Mouse (Mus musculus) adrenal gland, adult 2 months (tissue): Measurements from ENCODE around the gene Pdss2. TPM values are rescaled to one million over a fixed set of nuclear protein-coding genes. Genes with fewer than 3 reads are reported as not detected.

Source experiments
- DNase-seq: peaks from one replicate; pipeline ENCODE4 v3.0.0; 2021
- polyA plus RNA-seq: library from polyadenylated mRNA; depleted of rRNA; stranded (reverse); fragments of >200 nt; gene quantifications from 2 replicates; pipeline ENCODE4 v1.2.3, GENCODE M21; 2012
- total RNA-seq, 2 experiments: library from RNA; stranded (reverse); gene quantifications; 2 replicates each; pipeline ENCODE4 v1.2.3; 2021

Gene Pdss2
- total and polyA plus RNA-seq, 3 experiments, result 18.9 to 26.7 (median 19.9) TPM

DNA sequence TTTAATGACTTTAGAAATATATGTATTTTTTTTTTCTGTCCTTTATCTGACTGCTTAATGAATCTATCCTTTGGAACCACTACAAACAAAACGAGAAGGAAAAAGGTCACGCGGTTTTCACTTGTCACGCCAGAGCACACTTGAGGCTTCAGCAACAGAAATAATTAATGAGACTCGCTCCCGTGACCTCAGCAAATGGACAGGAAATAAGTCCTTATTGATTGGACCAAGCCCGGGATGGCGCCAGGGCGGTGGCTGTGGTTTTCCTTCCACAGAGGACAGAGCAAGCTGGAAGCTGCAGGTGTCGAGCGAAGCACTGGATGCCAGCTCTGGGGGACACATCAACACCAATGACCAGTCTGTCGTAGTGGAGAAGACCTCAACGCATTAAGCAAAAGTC lies 218.8 kb downstream of the Pdss2 start:
- no peak for DNase-seq

DNA sequence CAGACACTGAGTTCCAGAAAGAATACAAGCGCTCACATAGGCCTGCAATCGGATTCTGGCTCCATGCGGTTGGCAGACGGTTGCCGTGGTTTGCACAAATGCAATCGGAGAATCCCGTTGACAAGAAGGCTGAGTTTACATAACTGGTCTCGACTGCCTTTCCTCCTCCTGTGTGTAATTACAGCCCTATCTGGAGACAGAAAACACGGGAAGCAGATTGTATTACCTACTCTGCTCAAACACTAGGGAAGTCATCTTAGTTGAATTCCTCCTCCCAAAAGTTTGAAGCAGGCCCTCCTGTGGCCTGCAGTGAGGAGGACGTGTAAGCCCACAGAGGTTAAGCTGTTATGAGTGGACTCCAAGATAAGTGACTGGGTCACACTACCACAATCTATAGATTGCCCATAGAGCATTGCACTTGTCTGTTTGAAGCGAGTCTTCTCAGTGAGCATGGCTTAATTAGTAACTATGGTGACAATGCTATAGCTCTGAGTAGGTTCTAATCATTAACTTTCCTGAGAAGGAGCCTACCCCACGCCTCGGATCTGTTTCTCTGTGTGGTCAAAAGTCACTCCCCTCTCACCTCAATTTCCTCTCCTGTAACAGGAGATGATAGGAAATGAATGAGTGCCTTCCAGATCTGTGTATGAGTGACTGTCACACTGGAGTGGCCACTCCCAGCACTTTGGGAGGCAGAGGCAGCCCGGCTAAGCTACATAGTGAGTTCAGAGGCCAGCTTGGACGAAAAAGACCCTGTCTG lies 219.9 kb downstream of the Pdss2 start:
- DNase-seq, result no peak

DNA sequence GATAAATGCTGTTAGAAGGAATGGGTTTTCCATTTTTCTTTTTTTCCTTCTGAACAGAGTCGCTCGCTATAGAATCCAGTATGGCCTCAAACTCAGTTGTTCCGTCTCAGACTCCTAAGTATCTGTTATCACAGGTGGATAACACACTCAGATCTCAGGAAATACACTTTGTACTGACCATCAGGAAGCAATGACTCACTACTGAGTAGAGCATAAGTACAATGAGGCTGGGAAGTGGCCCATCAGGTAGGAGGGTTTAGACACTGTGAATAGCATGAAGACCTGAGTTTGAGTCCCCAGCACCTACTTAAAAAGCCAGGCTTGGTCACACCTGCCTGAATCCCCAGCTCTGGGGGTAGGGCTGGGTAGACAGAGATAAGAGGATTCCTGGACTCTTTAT lies 227.4 kb downstream of the Pdss2 start:
- DNase-seq, result no peak

DNA sequence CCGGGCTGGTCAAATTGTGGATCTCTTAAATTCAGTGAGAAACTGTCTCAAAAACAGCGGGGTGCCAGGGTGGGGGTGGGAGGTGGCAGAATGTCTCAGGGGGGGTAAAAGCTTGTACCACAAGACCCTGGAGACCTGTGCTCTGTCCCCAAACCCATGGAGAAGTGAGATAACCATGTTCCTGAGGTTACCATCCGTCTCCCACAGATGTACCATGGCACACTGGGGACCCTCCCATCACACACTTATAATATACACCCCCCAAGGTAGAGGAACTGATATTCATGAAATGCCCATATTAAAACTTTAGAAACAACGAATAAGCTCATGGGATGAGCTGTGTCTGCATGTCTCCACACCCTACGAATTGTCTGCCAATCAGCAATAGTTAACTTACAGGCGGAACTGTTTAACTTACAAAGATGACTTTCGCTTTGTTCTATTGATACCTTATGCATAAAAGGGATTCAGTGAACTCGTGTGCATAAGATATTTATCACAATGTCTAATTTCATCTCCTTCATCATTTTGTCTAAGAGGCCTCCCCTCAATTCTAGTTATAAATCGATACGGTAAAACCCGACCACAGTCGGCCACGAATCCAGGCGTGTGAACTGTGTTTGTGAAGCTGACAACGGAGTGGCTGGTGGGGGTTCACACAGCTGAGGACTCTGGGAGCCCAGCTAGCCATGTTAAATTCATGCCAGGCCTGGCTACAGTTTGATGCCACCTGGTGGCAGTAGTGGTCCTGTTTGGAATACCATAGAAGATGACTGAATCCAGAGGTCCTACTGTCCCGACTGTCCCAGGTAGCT lies 230.8 kb downstream of the Pdss2 start:
- peak; percentile 73 for DNase-seq

DNA sequence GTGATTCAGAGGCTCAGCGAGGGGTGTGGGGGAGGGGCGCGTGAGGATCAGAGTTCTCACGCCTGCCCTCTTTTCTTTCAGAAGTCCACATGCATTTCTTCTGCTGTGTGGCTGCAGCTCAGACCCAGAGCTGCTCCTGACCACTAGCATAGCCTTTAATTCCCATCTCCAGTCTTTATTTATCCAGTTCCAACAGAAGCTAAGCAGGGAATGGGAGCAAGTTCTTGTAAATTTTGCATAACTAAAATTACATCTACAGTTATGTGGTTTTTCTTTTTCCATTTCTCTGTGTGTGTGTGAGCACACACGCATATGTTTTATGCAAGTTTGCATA lies 231.3 kb downstream of the Pdss2 start:
- no peak for DNase-seq

DNA sequence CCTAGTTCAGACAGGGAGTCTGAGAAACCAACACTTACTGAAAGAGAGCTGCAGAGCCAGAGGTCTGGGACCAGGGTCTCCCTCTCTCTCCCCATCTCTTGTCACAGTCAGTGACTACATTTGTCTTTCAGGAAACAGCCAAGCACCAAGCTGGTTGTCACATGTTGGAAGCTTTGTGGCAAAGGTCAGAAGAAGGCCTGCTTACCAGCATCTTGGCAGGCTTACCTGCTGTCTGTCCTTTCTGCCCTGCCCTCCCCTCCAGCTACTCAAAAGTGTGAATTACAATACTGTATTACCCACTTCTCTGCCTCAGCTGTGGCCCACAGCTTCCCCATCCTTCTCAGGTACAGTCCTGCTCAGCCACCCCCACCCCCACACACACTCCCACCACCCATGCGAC lies 232.9 kb downstream of the Pdss2 start:
- DNase-seq, result no peak

DNA sequence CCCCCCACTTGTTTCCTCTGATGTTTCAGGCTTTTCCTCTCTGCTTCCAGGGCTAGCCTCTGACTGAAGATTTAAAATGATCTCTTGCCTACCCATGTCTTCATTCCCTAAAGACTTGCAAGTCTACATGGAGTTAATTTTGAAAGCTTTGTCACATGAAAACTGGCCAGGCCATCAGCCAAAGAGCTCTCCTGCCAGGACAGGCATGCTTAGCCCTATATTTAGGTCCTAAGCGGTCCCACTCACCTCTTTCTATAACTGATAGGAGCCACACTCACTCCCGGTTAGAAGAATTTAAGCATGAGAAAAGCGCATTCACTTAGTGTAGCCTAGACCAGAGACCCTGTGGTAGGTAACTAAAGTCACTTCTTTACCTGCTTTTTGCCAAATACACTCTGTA lies 233.4 kb downstream of the Pdss2 start:
- DNase-seq, result no peak

DNA sequence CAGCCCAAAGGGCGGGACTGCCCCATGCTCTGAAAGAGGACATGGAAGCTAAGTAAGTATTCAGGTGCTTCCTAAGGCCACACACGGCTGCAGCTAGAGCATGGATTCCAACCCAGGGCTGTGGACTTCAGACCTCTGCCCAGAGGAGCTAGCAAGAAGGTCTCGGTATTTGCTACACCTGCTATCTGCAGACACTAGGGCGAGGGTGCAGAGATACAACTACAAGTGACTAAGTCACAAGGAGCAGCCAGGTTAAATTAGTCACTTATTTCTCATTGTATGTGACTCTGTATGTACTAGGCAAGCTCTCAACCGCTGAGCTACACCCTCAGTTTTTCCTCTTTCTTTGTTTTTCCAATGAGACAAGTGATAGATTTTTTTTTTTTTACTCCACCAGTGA lies 241.5 kb downstream of the Pdss2 start:
- DNase-seq, result no peak

DNA sequence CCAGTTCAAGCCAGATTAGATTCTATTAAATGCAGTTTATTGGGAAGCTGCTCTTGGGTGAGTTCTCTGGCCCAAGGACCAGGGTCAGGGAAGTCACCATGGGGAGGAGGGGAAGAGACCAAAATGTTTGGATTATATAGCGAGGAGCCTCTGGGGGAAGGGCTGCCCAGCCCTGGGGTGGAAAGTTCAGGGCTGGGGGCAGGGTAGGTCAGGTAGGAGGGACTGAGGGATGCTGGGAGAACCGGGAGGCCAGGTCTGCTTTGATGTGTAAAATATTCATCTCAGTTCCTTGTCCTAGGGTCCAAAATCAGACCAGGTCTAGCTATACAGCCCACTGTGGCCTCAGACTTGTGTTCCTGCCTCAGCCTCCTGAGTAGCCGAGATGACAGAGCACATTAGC lies 241.9 kb downstream of the Pdss2 start:
- no peak for DNase-seq

DNA sequence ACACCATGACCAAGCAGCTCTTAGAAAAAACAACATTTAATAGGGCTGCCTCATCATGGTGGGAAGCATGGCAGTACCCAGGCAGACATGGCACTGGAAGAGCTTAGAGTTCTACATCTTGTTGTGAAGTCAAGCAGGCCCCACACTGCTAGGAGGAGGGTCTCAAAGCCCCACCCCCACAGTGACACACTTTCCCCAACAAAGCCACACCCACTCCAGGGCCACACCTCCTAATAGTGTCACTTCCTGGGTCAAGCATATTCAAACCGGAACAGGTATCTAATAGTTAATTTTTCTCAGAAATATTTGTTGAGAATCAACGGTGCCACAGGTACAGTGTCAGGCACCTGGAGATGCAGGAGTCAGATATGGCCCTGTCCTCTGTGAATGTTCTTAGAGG lies 244.9 kb downstream of the Pdss2 start:
- DNase-seq, result no peak

DNA sequence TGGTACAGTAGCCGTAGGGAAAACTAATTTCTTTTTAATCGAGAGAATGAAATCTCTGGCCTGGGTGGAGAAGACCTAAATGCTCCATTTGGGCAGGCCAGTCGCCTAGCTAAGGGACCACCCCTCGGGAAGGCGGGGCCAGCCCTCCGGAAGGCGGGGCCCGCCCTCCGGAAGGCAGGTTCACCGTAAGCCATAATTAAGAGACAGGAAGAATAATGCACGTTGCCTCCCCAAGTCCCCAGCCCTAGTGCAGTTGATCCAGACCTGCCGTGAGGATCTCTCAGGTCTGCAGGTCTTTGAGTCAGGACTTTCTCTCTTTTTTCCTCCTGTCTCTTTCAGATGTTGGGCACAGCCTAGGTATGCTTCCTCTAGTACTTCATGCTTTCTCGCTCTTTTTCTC lies 246.4 kb downstream of the Pdss2 start:
- DNase-seq, result no peak

DNA sequence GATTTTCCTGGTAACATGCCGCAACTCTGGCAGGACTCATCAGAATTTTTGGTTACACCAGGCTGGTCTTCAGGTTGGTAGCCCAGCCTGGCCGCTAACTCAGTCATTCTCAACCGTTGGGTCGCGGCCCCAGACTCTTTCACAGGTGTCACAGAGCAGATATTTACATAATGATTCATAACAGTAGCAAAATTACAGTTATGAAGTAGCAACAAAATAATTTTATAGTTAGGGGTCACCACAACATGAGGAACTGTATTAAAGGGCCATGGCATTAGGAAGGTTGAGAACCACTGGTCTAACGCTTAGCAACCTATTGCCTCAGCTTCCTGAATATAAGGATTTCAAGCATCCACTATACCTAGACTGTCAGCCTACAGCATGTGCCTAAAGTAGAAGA lies 247.0 kb downstream of the Pdss2 start:
- DNase-seq, result no peak

DNA sequence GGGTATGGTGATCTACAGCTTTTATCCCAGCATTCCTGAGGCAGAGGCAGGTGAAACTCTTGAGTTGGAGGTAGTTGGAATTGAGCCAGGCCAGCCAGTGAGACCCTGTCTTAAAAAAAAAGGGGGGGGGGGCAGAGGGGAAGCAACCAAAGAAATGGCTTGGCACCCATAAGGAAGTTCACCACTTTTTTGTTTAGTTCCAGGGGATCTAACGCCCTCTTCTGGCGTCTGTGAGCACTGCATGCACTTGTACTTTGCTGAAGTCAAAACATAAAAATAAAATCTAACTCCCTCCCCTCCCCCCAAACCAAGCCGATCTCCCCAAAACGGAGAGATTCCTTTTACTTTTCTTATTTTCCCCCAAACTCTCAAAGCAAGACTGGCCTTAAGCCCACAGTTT lies 254.1 kb downstream of the Pdss2 start:
- DNase-seq, result no peak

DNA sequence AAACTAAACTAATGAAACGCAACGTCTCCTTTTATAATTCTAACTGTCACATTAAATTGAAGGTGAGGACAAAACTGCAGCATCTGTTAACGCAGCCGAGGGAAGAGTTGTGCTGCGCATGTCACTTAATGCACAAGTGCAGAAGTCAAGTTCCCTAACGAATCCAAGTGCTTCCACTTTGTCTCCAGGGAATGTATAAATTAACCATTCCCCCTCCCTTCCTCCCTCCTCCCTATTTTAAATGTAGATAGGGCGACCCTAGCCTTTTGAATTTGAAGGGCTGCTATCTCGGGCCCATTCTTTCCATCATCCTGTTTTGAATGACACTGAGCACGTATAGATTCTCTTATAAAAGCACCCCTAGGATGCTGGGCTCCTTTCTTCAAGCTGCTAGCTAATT lies 256.2 kb downstream of the Pdss2 start:
- DNase-seq, result no peak

DNA sequence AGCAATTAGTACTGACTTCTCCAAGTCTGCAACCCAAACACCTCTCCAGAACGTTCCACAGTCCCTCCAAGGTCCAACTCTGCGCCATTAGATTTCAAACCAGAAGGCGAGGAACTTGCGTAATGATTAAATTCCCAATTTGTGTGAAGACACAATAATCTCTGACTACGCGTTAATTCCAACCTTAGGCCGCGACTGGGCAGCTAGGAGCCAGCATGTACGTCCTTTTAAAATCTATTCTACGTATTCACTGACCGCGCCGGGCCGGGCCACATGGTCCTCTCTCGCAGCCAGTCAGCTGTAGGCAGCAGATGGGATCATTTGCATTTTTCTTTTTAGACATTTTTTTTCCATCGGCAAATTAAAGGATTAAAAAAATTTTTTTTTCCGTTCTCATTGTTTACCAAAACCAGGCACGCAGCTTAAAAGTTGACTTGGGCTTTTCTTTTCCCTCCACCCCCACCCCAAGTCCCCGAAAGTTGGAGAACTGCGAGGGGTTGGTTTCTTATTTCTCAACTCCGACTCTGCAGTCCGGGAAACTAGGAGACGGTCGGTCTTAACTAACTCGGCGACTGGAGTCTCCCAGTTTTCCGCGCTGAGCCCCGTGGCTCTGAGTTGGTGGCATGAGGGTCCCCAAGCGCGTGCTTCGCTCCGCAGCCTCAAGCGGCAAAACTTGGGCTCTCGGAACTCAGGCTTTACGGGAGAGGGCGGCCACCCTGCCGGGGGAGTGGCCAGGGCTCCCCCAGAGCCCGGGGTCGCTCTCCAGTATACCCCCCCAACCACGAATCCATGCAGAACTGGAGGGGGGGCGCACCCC lies 256.8 kb downstream of the Pdss2 start:
- peak; percentile 82 for DNase-seq

DNA sequence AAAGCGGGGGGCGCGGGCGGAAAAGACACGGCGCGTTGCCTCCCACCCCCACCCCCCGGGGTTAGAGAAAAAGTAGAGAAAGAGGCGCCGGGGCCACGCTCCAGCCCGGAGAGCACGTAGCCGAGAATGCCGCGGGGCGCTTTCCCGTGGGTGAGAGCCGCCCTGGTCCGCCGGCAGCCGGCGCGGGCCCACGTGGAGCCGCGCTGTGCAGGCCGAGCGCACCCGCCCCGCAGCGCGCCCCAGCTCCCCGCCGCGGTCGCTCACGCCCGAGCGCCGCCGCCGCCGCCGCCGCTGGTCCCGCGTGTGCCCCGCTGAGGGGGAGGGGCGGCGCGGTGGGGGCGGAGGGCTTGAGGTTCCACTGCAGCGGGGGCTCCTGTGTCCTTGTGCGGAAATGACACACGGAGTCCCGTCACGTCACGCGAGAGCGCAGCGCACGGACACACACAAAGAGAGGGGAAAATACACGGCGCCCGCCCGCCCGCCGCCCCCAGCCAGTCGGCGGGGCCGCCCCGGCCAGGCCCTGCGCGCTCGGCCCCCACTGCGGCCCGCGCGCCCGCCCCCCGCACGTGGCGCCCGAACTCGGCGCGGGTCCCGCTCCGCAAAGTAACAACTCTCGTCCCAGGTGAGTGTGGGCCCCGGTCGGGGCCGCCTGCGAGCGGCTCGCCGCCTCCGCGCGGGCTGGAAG lies 257.6 kb downstream of the Pdss2 start, which contains the start of gene Bend3:
Gene Bend3, plus strand, starts transcription at position 81 of the 685 bp plus-strand sequence.
- peak; percentile 77 for DNase-seq

DNA sequence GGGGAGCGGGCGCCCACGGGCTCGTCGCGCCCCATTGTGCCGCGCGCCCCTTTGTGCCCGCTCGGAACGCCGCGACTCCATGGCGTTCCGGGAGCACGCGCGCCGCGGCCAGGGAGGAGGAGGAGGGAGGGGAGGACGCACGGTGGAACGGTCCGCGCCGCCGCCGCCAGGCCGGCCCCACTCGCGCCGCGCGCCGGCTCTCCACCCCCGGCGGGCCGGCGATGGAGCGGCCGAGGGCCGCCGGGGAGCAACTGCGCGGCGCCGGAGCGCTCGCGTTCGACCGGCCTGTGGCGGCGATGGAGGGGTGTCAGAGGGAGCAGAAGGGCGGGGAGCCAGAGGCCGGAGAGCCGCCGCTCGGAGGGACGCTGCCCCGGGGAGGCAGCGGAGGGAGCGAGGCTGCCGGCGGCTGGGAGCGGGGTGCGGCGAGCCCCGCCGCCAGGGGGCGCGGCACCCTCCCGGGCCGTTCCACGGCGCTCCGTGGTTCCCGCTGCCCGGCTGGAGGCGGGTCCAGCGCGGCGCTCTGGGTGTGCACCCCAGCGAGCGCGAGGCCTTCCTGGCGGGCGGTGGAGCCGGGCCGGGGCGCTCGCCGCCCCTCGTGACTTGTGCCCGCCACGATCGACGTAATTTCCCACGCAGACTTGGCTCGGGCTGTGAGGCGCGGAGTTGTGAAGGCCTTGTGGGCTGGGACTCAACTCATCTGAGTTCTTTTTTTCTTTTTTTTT lies 258.3 kb downstream of the Pdss2 start:
- DNase-seq, result peak; percentile 95

DNA sequence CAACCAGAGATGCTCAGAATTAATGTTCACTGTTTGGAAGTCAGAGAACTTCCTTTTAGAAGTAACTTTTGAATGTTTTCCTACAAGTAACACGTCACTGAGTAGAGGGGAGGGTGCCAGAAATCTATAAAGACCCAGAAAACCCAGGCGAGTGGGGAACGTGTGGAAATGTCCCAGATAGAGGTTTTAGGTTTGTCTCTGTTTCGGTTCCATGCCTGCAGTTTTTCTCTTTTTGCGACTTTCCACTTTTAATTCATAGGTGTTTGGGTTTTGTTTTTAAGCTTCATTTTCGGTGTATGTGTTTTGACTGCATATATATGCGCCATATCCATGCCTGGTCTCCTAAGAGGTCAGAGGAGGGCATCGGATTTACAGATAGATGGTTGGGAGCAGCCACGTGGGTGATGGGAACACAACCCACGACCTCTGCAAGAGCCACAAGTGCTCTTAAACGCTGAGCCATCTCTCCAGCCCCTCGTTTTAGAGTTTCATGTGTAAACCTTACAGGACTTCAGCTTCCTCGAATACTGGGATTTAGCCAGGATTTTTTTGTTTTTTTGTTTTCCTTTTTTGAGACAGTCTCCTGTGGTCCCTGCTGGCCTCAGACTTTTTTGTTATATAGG lies 259.1 kb downstream of the Pdss2 start:
- no peak for DNase-seq

DNA sequence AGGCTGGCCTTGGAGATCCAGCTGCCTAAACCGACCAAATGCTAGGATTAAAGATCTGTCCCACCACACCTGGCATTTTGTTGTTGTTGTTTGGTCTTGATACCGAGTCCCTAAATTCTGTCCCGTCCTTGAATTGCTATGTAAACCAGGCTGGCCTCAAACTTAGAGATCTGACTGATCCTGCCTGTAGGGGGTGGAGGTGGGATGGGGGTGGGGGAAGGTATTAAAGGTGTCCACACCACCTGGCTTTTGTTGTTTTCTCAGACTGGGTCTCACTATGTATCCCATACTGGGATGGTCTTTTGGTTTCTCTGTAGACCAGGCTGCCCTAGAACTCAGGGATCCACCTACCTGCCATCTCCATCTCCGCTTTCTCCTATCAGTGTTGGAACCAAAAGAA lies 259.9 kb downstream of the Pdss2 start:
- DNase-seq, result no peak

DNA sequence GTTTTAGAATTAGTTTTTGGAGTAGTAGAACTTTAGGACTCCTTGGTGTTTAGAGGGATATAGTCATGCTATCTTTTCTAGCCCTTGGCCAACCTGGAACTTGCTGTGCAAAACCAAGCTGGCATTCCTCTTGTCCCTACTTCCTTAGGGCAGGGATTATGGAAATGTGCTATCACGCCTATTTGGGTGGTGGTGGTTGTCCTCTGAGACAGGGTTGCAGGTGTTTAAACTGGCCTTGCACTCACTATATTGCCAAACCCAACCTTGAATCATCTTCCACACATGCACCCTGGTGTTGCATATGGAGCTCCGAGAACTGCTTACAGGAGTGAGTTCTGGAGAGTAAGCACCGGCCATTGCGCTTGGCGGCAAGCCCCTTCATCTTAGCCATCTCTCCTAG lies 260.7 kb downstream of the Pdss2 start:
- DNase-seq, result no peak

DNA sequence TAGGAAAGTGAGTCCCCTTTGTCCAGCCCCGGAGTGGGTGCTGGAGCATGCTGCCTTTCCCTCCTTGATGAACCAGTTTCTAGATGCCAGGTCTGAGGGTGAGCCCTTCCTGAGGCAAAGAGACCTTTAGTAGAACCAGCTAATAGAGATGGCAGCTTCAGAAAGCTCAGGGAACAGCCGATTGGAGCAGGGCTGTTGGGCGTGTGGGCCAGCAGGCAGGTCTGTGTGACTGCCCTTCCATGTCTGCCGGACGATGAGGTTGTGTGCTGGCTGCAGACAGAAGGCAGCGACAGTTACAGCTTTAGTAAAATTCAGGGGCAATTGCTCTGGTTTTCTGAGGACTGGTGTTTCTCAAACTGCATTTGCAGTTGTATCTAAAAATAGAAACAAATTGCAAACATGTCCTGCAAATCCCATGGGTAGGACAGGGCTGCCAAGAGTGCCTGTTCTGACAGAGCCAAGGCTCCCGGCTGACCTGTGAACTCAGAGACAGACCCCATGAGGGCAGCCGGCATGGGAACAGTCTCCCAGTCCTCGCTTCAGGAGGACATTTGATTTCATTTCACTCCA lies 262.2 kb downstream of the Pdss2 start:
- peak; percentile 29 for DNase-seq
